Mouse (Mus musculus) Patski (cell line): ENCODE results near the gene Psmd5. TPM values are rescaled to one million over a fixed set of nuclear protein-coding genes. Genes with fewer than 3 reads are reported as not detected.
A peak's percentile ranks its signal among the peaks of the same experiment; 100 is the strongest.
"Not testable (repeated sequence)": the region's sequence is repeated elsewhere in the genome, so short reads cannot be mapped to it uniquely, and the experiment has no call there.

Experiments used
- ATAC-seq: fragments of 100-300 bp; one replicate; pipeline ENCODE4 v1.8.0; 2021
- CTCF ChIA-PET: fragments of 350-600 bp; sonication (Branson Sonifier 250); formaldehyde crosslinking; loops from one replicate; lab custom pipeline; 2022; ENCODE audit warnings: inconsistent platforms; lab: Charles Lee
- POLR2A ChIA-PET: fragments of 350-600 bp; sonication (Branson Sonifier 250); formaldehyde crosslinking; loops from one replicate; lab custom pipeline; 2022; ENCODE audit warnings: antibody characterized with exemption, inconsistent platforms; lab: Charles Lee
- DNase-seq: peaks from one replicate; pipeline ENCODE4 v3.0.0-alpha.2; 2011; ENCODE audit warnings: low read depth, low spot score
- H3K27me3 ChIP-seq: fragments of 371-371 bp; one replicate; pipeline ENCODE4 v1.5.1; 2021
- CTCF ChIP-seq: fragments of 100-300 bp; IDR thresholded peaks from one replicate; pipeline ENCODE4 v1.5.1; 2021
- in situ Hi-C: fragments of 300-500 bp; cut with MboI; formaldehyde crosslinking; loops from 3 replicates; pipeline ENCODE4 v1.11.1; 2018; ENCODE audit warnings: low pct_unique_long_range_greater_than_20kb, mixed read lengths
- polyA plus RNA-seq: library from polyadenylated mRNA; unstranded; gene quantifications from one replicate; pipeline ENCODE4 v1.2.3, GENCODE M21; 2021

The Psmd5 gene
- polyA plus RNA-seq, 1 experiment from 2014 or later: 82.5 TPM

GRCm38 (mm10) chr2:34827591-34827990, 47.2 kb downstream of the Psmd5 start:
- no peak for ATAC-seq
- in situ Hi-C loops: no loop called here
- H3K27me3 ChIP-seq: no peaks in the 10 kb centered on the region
- POLR2A ChIA-PET: interaction anchor here (1.1 to 1.4 kb wide), 2 partner anchors 44 to 47 kb away, joined by 3 read pairs; partner anchors contain the start of genes Cutal and Psmd5
- CTCF ChIA-PET: interaction anchor here (1.3 to 2.3 kb wide), 2 partner anchors 10 to 11 kb away, joined by 3 to 5 read pairs; no protein-coding TSS in a partner anchor
- TF ChIP-seq CTCF: no peak
- no peak for DNase-seq

- DNase-seq (no peak), ATAC-seq (no peak)
- no peaks in the 10 kb centered on the region for H3K27me3 ChIP-seq
- POLR2A ChIA-PET: interaction anchor here (0.8 to 1.1 kb wide), 3 partner anchors 8 to 53 kb away, joined by 3 read pairs; partner anchors contain the start of genes Cutal and Psmd5
- TF ChIP-seq CTCF: no peak
- in situ Hi-C loops: no loop called here
- CTCF ChIA-PET: interaction anchor here (0.9 to 2.3 kb wide), 2 partner anchors 10 to 43 kb away, joined by 3 to 5 read pairs; no protein-coding TSS in a partner anchor
Observed at GRCm38 (mm10) chr2:34826460-34827231, 48.1 kb downstream of the Psmd5 start.

- POLR2A ChIA-PET: interaction anchor here (0.8 kb wide), 1 partner anchor 8 kb away, joined by 3 read pairs; no protein-coding TSS in a partner anchor
- DNase-seq (peak; percentile 49), ATAC-seq (peak; percentile 90)
- H3K27me3 ChIP-seq: no peaks in the 10 kb centered on the region
- TF ChIP-seq CTCF: no peak
- in situ Hi-C loops: no loop called here
- CTCF ChIA-PET: no interaction called here
Observed at GRCm38 (mm10) chr2:34825827-34826459, 48.8 kb downstream of the Psmd5 start, which contains the start of gene Fbxw2. Fbxw2 (minus strand) TSS chr2:34826311.

- POLR2A ChIA-PET: interaction anchor here (0.5 to 0.6 kb wide), 2 partner anchors 8 to 9 kb away, joined by 3 read pairs; no protein-coding TSS in a partner anchor
- CTCF ChIA-PET: no interaction called here
Observed at GRCm38 (mm10) chr2:34818492-34818891, 56.3 kb downstream of the Psmd5 start.

GRCm38 (mm10) chr2:34815893-34816292, 58.9 kb downstream of the Psmd5 start:
- H3K27me3 ChIP-seq, ATAC-seq, DNase-seq, in situ Hi-C loops: not testable (repeated sequence)
- POLR2A ChIA-PET: interaction anchor here (0.5 to 1.6 kb wide), 2 partner anchors 13 to 50 kb away, joined by 3 to 4 read pairs; no protein-coding TSS in a partner anchor
- CTCF ChIA-PET: interaction anchor here (1.2 to 1.4 kb wide), 3 partner anchors 12 to 31 kb away, joined by 3 to 5 read pairs (median 3); no protein-coding TSS in a partner anchor

More at GRCm38 (mm10) chr2:34818492-34818891, 56.3 kb downstream of the Psmd5 start:
- H3K27me3 ChIP-seq: no peaks in the 10 kb centered on the region
- no peak for TF ChIP-seq CTCF
- ATAC-seq (no peak), DNase-seq (no peak)
- in situ Hi-C loops: no loop called here

- POLR2A ChIA-PET: interaction anchor here (0.7 kb wide), 1 partner anchor 162 kb away, joined by 3 read pairs; no protein-coding TSS in a partner anchor
- no peaks in the 10 kb centered on the region for H3K27me3 ChIP-seq
- in situ Hi-C loops: no loop called here
- TF ChIP-seq CTCF: no peak
- DNase-seq: no peak
- CTCF ChIA-PET: no interaction called here
- ATAC-seq: no peak
Observed at GRCm38 (mm10) chr2:34812706-34813105, 62.1 kb downstream of the Psmd5 start.

- ChIA-PET POLR2A (no interaction called here), CTCF (interaction anchor here (1.0 kb wide), 1 partner anchor 24 kb away, joined by 3 read pairs; no protein-coding TSS in a partner anchor)
- no peaks in the 10 kb centered on the region for H3K27me3 ChIP-seq
- ATAC-seq: no peak
- no peak for DNase-seq
- in situ Hi-C loops: no loop called here
- TF ChIP-seq CTCF: no peak
Observed at GRCm38 (mm10) chr2:34810775-34811174, 64.0 kb downstream of the Psmd5 start.

GRCm38 (mm10) chr2:34809568-34809967, 65.2 kb downstream of the Psmd5 start:
- CTCF ChIA-PET: interaction anchor here (1.2 kb wide), 1 partner anchor 12 kb away, joined by 3 read pairs; no protein-coding TSS in a partner anchor
- in situ Hi-C loops: no loop called here
- DNase-seq (no peak), ATAC-seq (no peak)
- POLR2A ChIA-PET: interaction anchor here (1.0 kb wide), 1 partner anchor 9 kb away, joined by 3 read pairs; no protein-coding TSS in a partner anchor
- no peaks in the 10 kb centered on the region for H3K27me3 ChIP-seq
- TF ChIP-seq CTCF: no peak

GRCm38 (mm10) chr2:34808057-34808456, 66.7 kb downstream of the Psmd5 start:
- TF ChIP-seq CTCF: no peak
- in situ Hi-C loops: no loop called here
- ChIA-PET POLR2A (no interaction called here), CTCF (no interaction called here)
- DNase-seq (no peak), ATAC-seq (no peak)
- H3K27me3 ChIP-seq: no peaks in the 10 kb centered on the region

- DNase-seq (no peak), ATAC-seq (no peak)
- ChIA-PET CTCF (no interaction called here), POLR2A (no interaction called here)
- TF ChIP-seq CTCF: no peak
- in situ Hi-C loops: no loop called here
- no peaks in the 10 kb centered on the region for H3K27me3 ChIP-seq
Observed at GRCm38 (mm10) chr2:34805364-34805950, 69.3 kb downstream of the Psmd5 start.
